Mouse (Mus musculus) E14TG2a.4 (cell line): Measurements from ENCODE around the gene Cfap206.

Source experiments
- CTCF ChIP-seq: conservative IDR thresholded peaks from 2 replicates; pipeline ENCODE4 v1.5.1; 2014; ENCODE audit warnings: low read length
- NANOG ChIP-seq: IDR thresholded peaks from 2 replicates; pipeline ENCODE4 v1.6.1; 2014; ENCODE audit warnings: borderline replicate concordance, low read length, mixed read lengths

DNA sequence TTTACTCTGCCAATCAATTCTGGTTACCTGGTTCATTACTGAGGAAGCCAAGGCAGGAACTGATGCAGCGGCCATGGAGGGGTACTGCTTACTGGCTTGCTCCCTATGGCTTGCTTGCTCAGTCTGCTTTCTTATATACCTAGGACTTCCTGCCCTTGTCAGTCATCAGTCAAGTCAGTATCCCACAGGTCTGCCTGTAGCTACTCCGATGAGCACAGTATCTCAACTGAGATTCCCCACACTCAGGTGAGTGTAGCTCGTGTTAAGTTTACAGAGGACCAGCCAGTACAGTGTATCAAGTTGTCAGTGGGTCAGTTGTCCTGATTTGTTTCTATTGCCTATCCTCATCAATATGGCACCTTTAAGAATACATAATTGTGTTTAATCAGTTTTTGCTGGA, 89.3 kb downstream of the Cfap206 start:
- TF ChIP-seq CTCF (no peak), NANOG (no peak)
